Mouse (Mus musculus): ENCODE measurements at regions not wholly inside any gene's neighbourhood (a gene's known extent, or its start where the extent isn't known, plus 50 kb on each side); places are given as distances from the start of the nearest gene placed in this dataset.

GRCm38 (mm10) chr11:29000212-29000611 lies 130.3 kb upstream of the Pnpt1 start:
- TF ChIP-seq CTCF (IDR thresholded peaks at IDR 0.05; ENCODE audit: borderline replicate concordance, extremely low read depth, insufficient read depth, insufficient read length) (no peak), POLR2A (IDR thresholded peaks at IDR 0.05; ENCODE audit: borderline replicate concordance, extremely low read depth, insufficient read depth, insufficient read length, poor library complexity, severe bottlenecking) (no peak)

Measured in brain, embryonic 14.5 days (tissue).